Mouse (Mus musculus): Measurements from ENCODE around the gene Btbd35f28. TPM values are rescaled to one million over a fixed set of nuclear protein-coding genes. Genes with fewer than 3 reads are reported as not detected.

The Btbd35f28 gene
- not detected in 2 replicates for polyA plus RNA-seq (2012; rRNA removed; ENCODE audit: low replicate concordance)

GRCm38 (mm10) chrX:4196276-4196675, at the start of gene Btbd35f28:
Gene Btbd35f28 (plus strand): TSS chrX:4196576.

Other genes starting within 250 kb of the Btbd35f28 start
- not detected in 2 replicates for gene Btbd35f16, start 239.6 kb upstream of the Btbd35f28 start, polyA plus RNA-seq (2012; rRNA removed; ENCODE audit: low replicate concordance)
- not detected in 2 replicates for gene Btbd35f3, start 158.9 kb upstream of the Btbd35f28 start, polyA plus RNA-seq (2012; rRNA removed; ENCODE audit: low replicate concordance)
- gene Btbd35f20, start 94.7 kb downstream of the Btbd35f28 start, polyA plus RNA-seq (2012; rRNA removed; ENCODE audit: low replicate concordance) = not detected in 2 replicates
- not detected in 2 replicates for gene Btbd35f17, start 174.1 kb downstream of the Btbd35f28 start, polyA plus RNA-seq (2012; rRNA removed; ENCODE audit: low replicate concordance)

Data from subcutaneous adipose tissue, adult 2 months (tissue).